Mouse (Mus musculus) limb, embryonic 13.5 days (tissue): ENCODE measurements at regions not wholly inside any gene's neighbourhood (a gene's known extent, or its start where the extent isn't known, plus 50 kb on each side); places are given as distances from the start of the nearest gene placed in this dataset.

ENCODE experiments used
- ATAC-seq: fragments of 200-750 bp; cut with Nextera tagmentation; 2 replicates; pipeline ENCODE4 v1.8.0; 2017; ENCODE audit warnings: low read depth, moderate number of reproducible peaks, moderate TSS enrichment; ENCODE audit not compliant: low FRiP score
- H3K27ac ChIP-seq: fragments of 300-500 bp; sonication (generic); 2 replicates; pipeline ENCODE4 v1.5.1; 2015; ENCODE audit warnings: inconsistent platforms, mild to moderate bottlenecking, moderate library complexity
- H3K27me3 ChIP-seq: fragments of 300-500 bp; sonication (generic); 2 replicates; pipeline ENCODE4 v1.6.1; 2015; ENCODE audit warnings: mild to moderate bottlenecking, inconsistent platforms
- H3K36me3 ChIP-seq: fragments of 300-500 bp; sonication (generic); 2 replicates; pipeline ENCODE4 v1.6.1; 2015; ENCODE audit warnings: inconsistent platforms, mild to moderate bottlenecking, moderate library complexity
- H3K4me1 ChIP-seq: fragments of 300-500 bp; sonication (generic); 2 replicates; pipeline ENCODE4 v1.6.1; 2015; ENCODE audit warnings: inconsistent platforms
- H3K4me2 ChIP-seq: fragments of 300-500 bp; sonication (generic); replicated peaks from 2 replicates; pipeline ENCODE4 v1.6.1; 2015; ENCODE audit warnings: inconsistent platforms, mild to moderate bottlenecking, moderate library complexity
- H3K4me3 ChIP-seq: fragments of 300-500 bp; sonication (generic); 2 replicates; pipeline ENCODE4 v1.5.1; 2015; ENCODE audit warnings: moderate library complexity, mild to moderate bottlenecking, inconsistent platforms
- H3K9ac ChIP-seq: fragments of 300-500 bp; sonication (generic); 2 replicates; pipeline ENCODE4 v1.6.1; 2015; ENCODE audit warnings: mild to moderate bottlenecking, inconsistent platforms
- H3K9me3 ChIP-seq: fragments of 300-500 bp; sonication (generic); 2 replicates; pipeline ENCODE4 v1.6.1; 2016; ENCODE audit warnings: inconsistent platforms
- WGBS: fragments of 180-500 bp; shearing (Covaris S2); methylation state at CpG from one replicate; pipeline ENCODE4 v1.1.7; 2015; 5-methylcytosine and 5-hydroxymethylcytosine counted together

DNA sequence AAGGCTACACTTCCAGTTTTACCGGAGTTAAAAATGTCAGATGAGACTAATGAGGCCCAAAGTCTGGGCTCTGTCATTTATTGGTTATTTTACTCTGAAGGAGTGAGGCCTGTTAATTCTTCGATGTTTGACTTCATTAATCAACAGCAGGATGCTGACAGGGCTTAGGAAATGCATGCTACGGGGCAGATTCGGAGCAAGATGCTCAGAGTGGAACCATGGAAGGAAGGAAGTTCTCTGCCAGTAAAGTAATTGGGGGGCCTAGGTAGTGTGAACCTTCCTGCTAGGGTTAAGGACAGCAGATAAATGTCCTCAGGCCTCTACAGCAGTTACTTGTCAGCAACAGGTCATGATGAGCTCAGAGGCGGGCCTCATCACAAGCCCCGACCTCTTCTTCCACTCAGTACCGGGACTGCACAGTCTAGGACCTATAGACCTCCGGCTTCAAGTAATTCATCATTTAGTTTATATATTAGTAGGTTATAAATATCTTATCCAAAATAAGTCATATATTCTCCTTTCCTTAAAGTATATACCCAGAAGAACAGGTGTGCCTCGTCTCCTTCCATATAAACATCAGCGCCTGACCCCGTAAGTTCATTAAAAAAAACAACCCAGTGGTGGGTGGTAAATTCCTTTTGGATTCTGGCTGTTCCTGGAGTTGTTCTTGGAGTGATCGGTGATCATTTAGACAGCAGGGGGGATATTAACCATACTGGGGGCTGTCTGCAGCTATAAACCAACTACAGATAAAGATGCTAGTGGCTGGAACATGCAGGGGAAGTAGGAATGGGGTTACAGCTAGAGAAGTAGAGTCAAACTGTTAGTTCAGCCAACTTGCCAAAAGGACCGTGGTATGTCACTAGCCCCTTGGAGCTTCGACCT is 124.9 kb upstream of the Egflam start:
- Histone ChIP-seq H3K36me3 (no peaks in the 10 kb centered on the region), H3K27ac (no peak overlapping the region), H3K4me3 (no peak overlapping the region), H3K27me3 (no peaks in the 10 kb centered on the region), H3K4me2 (no peak overlapping the region), H3K9ac (no peak overlapping the region), H3K4me1 (no peaks in the 10 kb centered on the region), H3K9me3 (no peaks in the 10 kb centered on the region)
- 55% methylated on average over 14 of the region's 14 CpGs for WGBS
- no peak for ATAC-seq

DNA sequence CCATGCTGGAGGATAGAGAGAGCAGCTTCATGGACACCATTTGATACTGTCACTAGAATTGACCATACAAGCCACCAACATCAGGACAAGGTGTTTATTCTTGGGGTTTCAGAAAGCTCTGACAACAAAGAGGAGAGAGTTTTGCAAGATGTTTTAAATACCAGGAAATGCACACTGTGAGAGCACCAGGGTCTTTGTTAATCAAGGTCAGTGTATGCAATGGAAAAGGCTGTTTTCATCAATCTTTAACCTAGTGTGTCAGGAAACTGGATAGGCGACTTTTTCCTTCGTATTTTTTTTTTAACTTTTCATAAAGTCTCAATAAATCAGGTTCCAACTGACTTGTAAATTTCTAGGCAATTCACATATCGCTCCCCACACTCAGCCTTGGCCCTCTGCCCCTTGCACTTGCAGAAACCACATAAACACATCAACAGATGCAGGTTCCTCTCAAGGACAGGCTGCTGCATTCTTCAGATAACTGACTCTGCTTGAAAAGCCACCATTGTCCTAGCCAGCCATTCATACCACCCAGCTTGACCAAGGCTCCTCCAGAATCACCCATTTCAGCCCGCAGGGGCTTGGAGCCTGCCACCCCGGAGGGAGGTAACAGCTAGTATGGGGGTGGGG is 132.9 kb upstream of the Egflam start:
- Histone ChIP-seq H3K4me2 (no peak overlapping the region), H3K4me3 (no peak overlapping the region), H3K27me3 (0 out of 2 replicates have a peak, but pooled peaks cover 3% of the 10 kb centered on the region), H3K9me3 (no peaks in the 10 kb centered on the region), H3K27ac (no peak overlapping the region), H3K4me1 (peaks cover 8% of the 10 kb centered on the region), H3K9ac (no peak overlapping the region), H3K36me3 (no peaks in the 10 kb centered on the region)
- no peak for ATAC-seq
- WGBS: 7% methylated on average over 5 of the region's 5 CpGs

- no peak overlapping the region for H3K4me2 ChIP-seq
- H3K4me1 ChIP-seq: no peaks in the 10 kb centered on the region
- no peaks in the 10 kb centered on the region for H3K36me3 ChIP-seq
- no peaks in the 10 kb centered on the region for H3K9me3 ChIP-seq
- no peak overlapping the region for H3K27ac ChIP-seq
- H3K9ac ChIP-seq: no peak overlapping the region
- ATAC-seq: no peak
- H3K27me3 ChIP-seq: no peaks in the 10 kb centered on the region
- 57% methylated on average over 4 of the region's 4 CpGs for WGBS
- H3K4me3 ChIP-seq: no peak overlapping the region
Observed at GRCm38 (mm10) chr15:7537858-7538257, 139.7 kb upstream of the Egflam start.

- Histone ChIP-seq H3K27me3 (no peaks in the 10 kb centered on the region), H3K4me3 (no peak overlapping the region), H3K9me3 (no peaks in the 10 kb centered on the region), H3K9ac (no peak overlapping the region), H3K27ac (no peak overlapping the region), H3K4me2 (no peak overlapping the region), H3K4me1 (no peaks in the 10 kb centered on the region), H3K36me3 (no peaks in the 10 kb centered on the region)
- 80% methylated on average over 2 of the region's 2 CpGs for WGBS
- no peak for ATAC-seq
Observed at GRCm38 (mm10) chr15:7553190-7553895, 155.1 kb upstream of the Egflam start.

GRCm38 (mm10) chr15:7554433-7554832 is 156.2 kb upstream of the Egflam start:
- no peak overlapping the region for H3K9ac ChIP-seq
- H3K9me3 ChIP-seq: no peaks in the 10 kb centered on the region
- no peak overlapping the region for H3K4me2 ChIP-seq
- no peaks in the 10 kb centered on the region for H3K36me3 ChIP-seq
- no peaks in the 10 kb centered on the region for H3K27me3 ChIP-seq
- no peak overlapping the region for H3K4me3 ChIP-seq
- no peak overlapping the region for H3K27ac ChIP-seq
- ATAC-seq: no peak
- 63% methylated on average over 3 of the region's 3 CpGs for WGBS
- no peaks in the 10 kb centered on the region for H3K4me1 ChIP-seq

GRCm38 (mm10) chr15:7563279-7563678 is 165.1 kb upstream of the Egflam start:
- no peaks in the 10 kb centered on the region for H3K36me3 ChIP-seq
- no peaks in the 10 kb centered on the region for H3K4me1 ChIP-seq
- no peak overlapping the region for H3K27ac ChIP-seq
- no peaks in the 10 kb centered on the region for H3K27me3 ChIP-seq
- no peak for ATAC-seq
- no peak overlapping the region for H3K4me2 ChIP-seq
- no peaks in the 10 kb centered on the region for H3K9me3 ChIP-seq
- no peak overlapping the region for H3K9ac ChIP-seq
- 64% methylated on average over 4 of the region's 4 CpGs for WGBS
- no peak overlapping the region for H3K4me3 ChIP-seq

- ATAC-seq: no peak
- Histone ChIP-seq H3K27ac (no peak overlapping the region), H3K4me2 (no peak overlapping the region)
Observed at GRCm38 (mm10) chr15:7563726-7564125, 165.5 kb upstream of the Egflam start.

DNA sequence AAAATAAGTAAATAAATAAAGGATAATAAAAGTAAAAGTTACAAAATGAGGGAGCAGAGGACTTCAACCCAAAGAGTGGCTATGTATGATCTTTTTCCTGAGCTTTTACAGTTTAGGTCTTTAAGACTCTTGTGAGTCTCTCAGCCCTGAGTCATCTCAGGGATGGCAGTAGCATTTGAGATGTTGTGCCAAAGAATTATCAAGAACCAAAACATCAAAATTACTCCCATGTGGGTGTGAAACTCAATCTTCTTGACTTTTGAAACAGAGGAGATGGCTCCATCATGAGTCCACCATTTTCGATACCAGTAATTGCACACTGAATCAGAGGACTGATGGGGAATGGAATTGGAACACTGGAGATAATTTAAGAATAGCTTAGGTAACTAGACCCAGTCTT is 174.0 kb upstream of the Egflam start:
- Histone ChIP-seq H3K4me3 (no peak overlapping the region), H3K9ac (no peak overlapping the region), H3K36me3 (no peaks in the 10 kb centered on the region), H3K4me2 (no peak overlapping the region), H3K27me3 (no peaks in the 10 kb centered on the region), H3K4me1 (0 out of 2 replicates have a peak, but pooled peaks cover 4% of the 10 kb centered on the region), H3K9me3 (no peaks in the 10 kb centered on the region), H3K27ac (no peak overlapping the region)
- ATAC-seq: no peak
- 94% methylated on average over 1 of the region's 1 CpGs for WGBS

More at GRCm38 (mm10) chr15:7563726-7564125, 165.5 kb upstream of the Egflam start:
- H3K9me3 ChIP-seq: no peaks in the 10 kb centered on the region
- WGBS: 83% methylated on average over 9 of the region's 9 CpGs
- no peaks in the 10 kb centered on the region for H3K4me1 ChIP-seq
- H3K4me3 ChIP-seq: no peak overlapping the region
- no peak overlapping the region for H3K9ac ChIP-seq
- no peaks in the 10 kb centered on the region for H3K27me3 ChIP-seq
- no peaks in the 10 kb centered on the region for H3K36me3 ChIP-seq

DNA sequence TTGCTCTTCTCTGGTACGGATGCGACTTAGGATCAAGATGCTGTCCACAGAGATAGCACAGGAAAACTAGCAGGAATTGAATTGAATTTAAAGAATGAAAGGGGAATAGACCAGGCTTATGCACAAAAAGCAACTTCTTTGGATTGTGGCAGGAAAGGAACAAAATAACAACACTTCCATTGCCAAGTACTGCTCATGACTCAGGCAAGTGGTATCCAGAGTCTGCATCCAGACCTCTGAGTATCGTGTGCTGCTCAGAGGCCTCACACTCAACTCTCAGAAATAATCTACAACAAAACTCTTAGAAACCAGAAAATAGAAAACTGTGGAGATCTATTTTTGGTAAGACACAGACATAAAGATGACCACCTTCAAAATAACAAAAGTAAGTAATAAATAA is 176.1 kb upstream of the Egflam start:
- ATAC-seq: no peak
- Histone ChIP-seq H3K27me3 (no peaks in the 10 kb centered on the region), H3K9ac (no peak overlapping the region), H3K4me1 (0 out of 2 replicates have a peak, but pooled peaks cover 7% of the 10 kb centered on the region), H3K4me2 (no peak overlapping the region), H3K4me3 (no peak overlapping the region), H3K9me3 (no peaks in the 10 kb centered on the region), H3K27ac (no peak overlapping the region), H3K36me3 (no peaks in the 10 kb centered on the region)
- WGBS: 85% methylated on average over 3 of the region's 3 CpGs

DNA sequence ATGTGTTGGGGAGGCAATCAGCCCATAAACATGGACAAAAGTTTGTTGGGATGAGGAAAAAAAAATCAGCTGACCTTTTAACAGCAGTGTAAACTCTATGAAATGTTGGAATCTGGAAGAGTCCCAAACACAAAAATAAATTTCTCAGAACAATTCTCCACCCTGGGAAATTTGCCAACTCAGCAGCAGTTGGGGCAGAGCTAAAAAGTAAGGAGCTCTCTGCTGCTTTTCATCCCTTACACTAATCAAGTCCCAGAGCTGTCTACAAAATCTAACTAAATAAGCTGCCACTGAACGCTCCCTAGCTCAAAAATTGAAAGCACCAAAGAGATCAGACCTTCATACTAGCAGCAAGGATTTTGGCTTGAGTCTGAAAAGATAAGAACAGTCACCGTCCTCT is 176.6 kb upstream of the Egflam start:
- Histone ChIP-seq H3K27ac (no peak overlapping the region), H3K4me2 (no peak overlapping the region), H3K9ac (no peak overlapping the region), H3K4me1 (0 out of 2 replicates have a peak, but pooled peaks cover 7% of the 10 kb centered on the region), H3K27me3 (no peaks in the 10 kb centered on the region), H3K9me3 (no peaks in the 10 kb centered on the region), H3K4me3 (no peak overlapping the region), H3K36me3 (no peaks in the 10 kb centered on the region)
- ATAC-seq: no peak
- 53% methylated on average over 2 of the region's 2 CpGs for WGBS

DNA sequence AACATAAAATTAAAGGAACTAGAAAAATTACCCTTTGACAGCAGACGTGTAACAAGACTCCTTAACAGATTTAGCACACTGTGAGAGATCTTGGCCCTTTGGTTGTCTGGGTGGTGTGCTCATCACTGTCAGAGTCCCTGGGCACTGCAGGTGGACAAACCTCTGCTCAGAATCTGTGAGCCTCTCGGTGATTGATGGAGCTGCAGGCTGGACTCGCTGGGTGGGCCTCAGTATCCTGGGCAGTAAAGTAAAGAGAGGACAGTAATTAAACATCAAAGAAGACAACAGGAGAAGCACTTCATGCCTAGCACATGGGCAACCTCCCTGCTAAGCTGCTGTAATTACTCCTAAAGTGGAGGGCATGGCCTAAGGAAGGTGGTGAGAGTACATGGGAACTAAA is 180.2 kb upstream of the Egflam start:
- 12% methylated on average over 3 of the region's 3 CpGs for WGBS
- Histone ChIP-seq H3K27ac (no peak overlapping the region), H3K4me3 (no peak overlapping the region), H3K9ac (no peak overlapping the region), H3K27me3 (no peaks in the 10 kb centered on the region), H3K9me3 (no peaks in the 10 kb centered on the region), H3K36me3 (no peaks in the 10 kb centered on the region), H3K4me1 (0 out of 2 replicates have a peak, but pooled peaks cover 7% of the 10 kb centered on the region), H3K4me2 (no peak overlapping the region)
- ATAC-seq: no peak

GRCm38 (mm10) chr15:7587210-7587609 is 189.0 kb upstream of the Egflam start:
- Histone ChIP-seq H3K27me3 (no peaks in the 10 kb centered on the region), H3K36me3 (no peaks in the 10 kb centered on the region), H3K9ac (no peak overlapping the region), H3K9me3 (no peaks in the 10 kb centered on the region), H3K27ac (no peak overlapping the region), H3K4me2 (no peak overlapping the region), H3K4me1 (no peaks in the 10 kb centered on the region), H3K4me3 (no peak overlapping the region)
- WGBS: 85% methylated on average over 3 of the region's 3 CpGs
- no peak for ATAC-seq
